Comparison of ENCODE assay signal across 10 mouse cellular contexts in the genomic region with DNA sequence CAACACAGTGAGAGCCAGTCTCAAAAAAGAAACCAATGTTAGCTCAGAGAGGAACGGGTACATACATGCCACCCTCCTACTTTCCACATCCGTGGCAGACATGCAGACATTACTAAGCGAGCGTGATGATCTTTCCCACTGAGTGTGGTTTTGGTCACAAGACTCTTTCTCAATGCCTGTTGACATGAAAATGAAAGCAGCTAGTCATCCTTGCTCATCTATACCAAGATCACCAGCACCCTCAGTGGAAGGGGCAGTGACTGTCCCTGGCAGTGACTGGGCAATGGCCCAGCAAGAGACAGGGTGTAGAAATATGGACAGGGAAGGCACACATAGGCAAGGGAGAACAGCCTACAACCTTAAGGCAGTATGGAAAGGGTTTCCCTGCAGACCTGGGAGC.
DNase-seq lines count a peak whose midpoint lies in the region; ATAC-seq and TF ChIP-seq lines count a peak whose summit lies in the region.
"Had no signal": no experiment of that assay in that cellular context is flagged by ENCODE, and none has a peak within 500 bp of the region (broad histone marks: within the 10 kb centered on the region; RNA-seq: fewer than 3 reads in every experiment).

No protein-coding gene starts in this region.

- H3K4me1 ChIP-seq in liver, embryonic 16.5 days (ENCODE audit: control insufficient read depth, low read depth, low read length) = no peaks in the 10 kb centered on the region; the same call in none of the 2 replicates
- peaks cover 28% of the 10 kb centered on the region for H3K4me1 ChIP-seq in liver, embryonic 12.5 days
- H3K4me1 ChIP-seq in intestine, postnatal 0 days (replicated peaks; ENCODE audit: control insufficient read depth, insufficient read depth, low read length) = peaks cover 32% of the 10 kb centered on the region

- H3K27ac ChIP-seq in liver, embryonic 16.5 days (ENCODE audit: low read length) = peak overlapping the region; percentile 59
- no peak overlapping the region for H3K27ac ChIP-seq in liver, embryonic 12.5 days
- H3K27ac ChIP-seq in intestine, postnatal 0 days (ENCODE audit: low read depth, low read length) = peak overlapping the region; percentile 76
- H3K27ac ChIP-seq: hindbrain, embryonic 15.5 days; limb, embryonic 12.5 days; neural tube, embryonic 13.5 days had no signal

- no peak overlapping the region for H3K4me3 ChIP-seq in liver, embryonic 16.5 days (ENCODE audit: low read depth, low read length)
- H3K4me3 ChIP-seq in liver, embryonic 12.5 days = no peak overlapping the region
- no peak overlapping the region for H3K4me3 ChIP-seq in intestine, postnatal 0 days (ENCODE audit: low read depth, low read length)
- H3K4me3 ChIP-seq: hindbrain, embryonic 15.5 days; limb, embryonic 12.5 days; neural tube, embryonic 13.5 days had no signal

- ATAC-seq in liver, embryonic 16.5 days (ENCODE audit: low read depth) = peak; percentile 24; the same call in 1 of the 2 replicates
- ATAC-seq in liver, embryonic 12.5 days = no peak
- ATAC-seq in intestine, postnatal 0 days = no peak

- no peaks in the 10 kb centered on the region for H3K36me3 ChIP-seq in liver, embryonic 16.5 days (ENCODE audit: control insufficient read depth, insufficient read depth)
- no peaks in the 10 kb centered on the region; the same call in 1 of the 2 replicates for H3K36me3 ChIP-seq in liver, embryonic 12.5 days
- peaks cover 34% of the 10 kb centered on the region for H3K36me3 ChIP-seq in intestine, postnatal 0 days (ENCODE audit: control insufficient read depth, insufficient read depth)

- no peak overlapping the region for H3K4me2 ChIP-seq in liver, embryonic 16.5 days (ENCODE audit: low read depth, low read length)
- H3K4me2 ChIP-seq in liver, embryonic 12.5 days = no peak overlapping the region
- H3K4me2 ChIP-seq in intestine, postnatal 0 days (replicated peaks; ENCODE audit: low read depth) = no peak overlapping the region
- H3K4me2 ChIP-seq: hindbrain, embryonic 15.5 days; limb, embryonic 12.5 days; neural tube, embryonic 13.5 days had no signal

- H3K27me3 ChIP-seq in liver, embryonic 16.5 days (ENCODE audit: control insufficient read depth, insufficient read depth, low read depth, low read length) = no peaks in the 10 kb centered on the region
- no peaks in the 10 kb centered on the region for H3K27me3 ChIP-seq in liver, embryonic 12.5 days (replicated peaks)
- no peaks in the 10 kb centered on the region for H3K27me3 ChIP-seq in intestine, postnatal 0 days (replicated peaks; ENCODE audit: control insufficient read depth, insufficient read depth, low read length)
- H3K27me3 ChIP-seq: hindbrain, embryonic 15.5 days; limb, embryonic 12.5 days; neural tube, embryonic 13.5 days had no signal

- TF ChIP-seq CTCF in intestine, postnatal 0 days (IDR thresholded peaks at IDR 0.05; ENCODE audit: low read depth) = no peak

- no peaks in the 10 kb centered on the region for H3K9me3 ChIP-seq in liver, embryonic 16.5 days (replicated peaks; ENCODE audit: control insufficient read depth, low read length)
- H3K9me3 ChIP-seq in liver, embryonic 12.5 days (replicated peaks) = no peaks in the 10 kb centered on the region
- no peaks in the 10 kb centered on the region for H3K9me3 ChIP-seq in intestine, postnatal 0 days (ENCODE audit: control insufficient read depth)
- H3K9me3 ChIP-seq: hindbrain, embryonic 15.5 days; limb, embryonic 12.5 days; neural tube, embryonic 13.5 days had no signal

- WGBS in liver, embryonic 16.5 days (ENCODE audit: insufficient replicate concordance) = 55% methylated on average over 4 of the region's 4 CpGs
- 70% methylated on average over 4 of the region's 4 CpGs for WGBS in liver, embryonic 12.5 days (ENCODE audit: insufficient replicate concordance)
- WGBS in intestine, postnatal 0 days = 66% methylated on average over 4 of the region's 4 CpGs

- DNase-seq in T-cell, adult 2 months (ENCODE audit: low spot score) = peak; percentile 80
- peak; percentile 67 for DNase-seq in thymus, postnatal 0 days (ENCODE audit: low spot score)
- no peak for DNase-seq in gastrocnemius, postnatal 4 days (ENCODE audit: low spot score in 2 of 2)
- no peak for DNase-seq in ovary, postnatal 36 days (ENCODE audit: low spot score)

- H3K9ac ChIP-seq in liver, embryonic 16.5 days (ENCODE audit: low read depth, low read length) = no peak overlapping the region
- no peak overlapping the region for H3K9ac ChIP-seq in liver, embryonic 12.5 days
- 0 out of 2 replicates have a peak overlapping the region, but pooled peaks have one; percentile 17 for H3K9ac ChIP-seq in intestine, postnatal 0 days (ENCODE audit: low read depth, low read length)
- H3K9ac ChIP-seq: hindbrain, embryonic 15.5 days; limb, embryonic 12.5 days; neural tube, embryonic 13.5 days had no signal

Comparison
In these comparisons a context has a peak if more than half of its experiments do, and no peak if none do; other contexts are left out.
1. DNase-seq: peak in T-cell, adult 2 months (single experiment) and thymus, postnatal 0 days (single experiment); none in gastrocnemius, postnatal 4 days (0 of 2) and ovary, postnatal 36 days (single experiment).